Mouse (Mus musculus) MEL (cell line): Measurements from ENCODE around the gene Gstt2. TPM values are rescaled to one million over a fixed set of nuclear protein-coding genes. Genes with fewer than 3 reads are reported as not detected.

Experiments
- DNase-seq: peaks from one replicate; pipeline ENCODE4 v3.0.0; 2011; ENCODE audit warnings: low read depth, low spot score
- H3K27ac ChIP-seq: 2 replicates; pipeline ENCODE4 v1.5.1; 2012; ENCODE audit warnings: low read depth, mild to moderate bottlenecking, control low read depth, low read length, moderate library complexity; ENCODE audit not compliant: control insufficient read depth
- H3K27me3 ChIP-seq, 2 experiments: fragments of 150-350 bp in 1 of 2; sonication (generic) in 1 of 2; 2 replicates each; pipeline ENCODE4 v1.6.1; 2012; ENCODE audit warnings: low read length in 2 of 2, mild to moderate bottlenecking in 2 of 2, improper control_type of control experiment in 1 of 2, moderate library complexity in 1 of 2; ENCODE audit not compliant: insufficient read depth in 2 of 2, control insufficient read depth in 1 of 2
- H3K36me3 ChIP-seq, 2 experiments: 2 replicates each; pipeline ENCODE4 v1.6.1; 2012 to 2014; ENCODE audit warnings: low read length in 2 of 2, improper control_type of control experiment in 1 of 2, inconsistent platforms in 1 of 2, mild to moderate bottlenecking in 1 of 2; ENCODE audit not compliant: insufficient read depth in 2 of 2, control insufficient read depth in 1 of 2
- H3K4me1 ChIP-seq, 2 experiments: fragments of 150-350 bp in 1 of 2; sonication (generic) in 1 of 2; 2 replicates each; pipeline ENCODE4 v1.6.1; 2012; ENCODE audit warnings: low read length in 2 of 2, improper control_type of control experiment in 1 of 2, mild to moderate bottlenecking in 1 of 2; ENCODE audit not compliant: insufficient read depth in 2 of 2, control insufficient read depth in 1 of 2
- H3K4me3 ChIP-seq, 2 experiments: fragments of 150-350 bp in 1 of 2; sonication (generic) in 1 of 2; 2 replicates each; pipeline ENCODE4 v1.5.1; 2012; ENCODE audit warnings: low read depth in 2 of 2, low read length in 2 of 2, mild to moderate bottlenecking in 2 of 2, moderate library complexity in 2 of 2, control low read depth in 1 of 2, improper control_type of control experiment in 1 of 2; ENCODE audit not compliant: control insufficient read depth in 1 of 2, insufficient read depth in 1 of 2
- H3K79me2 ChIP-seq: 2 replicates; pipeline ENCODE4 v1.6.1; 2012; ENCODE audit warnings: mild to moderate bottlenecking, low read length, moderate library complexity; ENCODE audit not compliant: control insufficient read depth, poor library complexity, insufficient read depth
- H3K9ac ChIP-seq: 2 replicates; pipeline ENCODE4 v1.6.1; 2012; ENCODE audit warnings: low read depth, mild to moderate bottlenecking, control low read depth, low read length, moderate library complexity; ENCODE audit not compliant: control insufficient read depth, poor library complexity, severe bottlenecking
- H3K9me3 ChIP-seq: fragments of 150-350 bp; sonication (generic); replicated peaks from 2 replicates; pipeline ENCODE4 v1.6.1; 2012; ENCODE audit warnings: mild to moderate bottlenecking, low read length, improper control_type of control experiment, moderate library complexity; ENCODE audit not compliant: insufficient read depth
- CTCF ChIP-seq, 3 experiments: IDR thresholded peaks in 2 of 3; conservative IDR thresholded peaks in 1 of 3; 2 replicates each; pipeline ENCODE4 v1.5.1; 2011 to 2012; ENCODE audit warnings: low read length in 3 of 3, low read depth in 2 of 3, mild to moderate bottlenecking in 2 of 3, improper control_type of control experiment in 1 of 3, inconsistent platforms in 1 of 3, mixed read lengths in 1 of 3, moderate library complexity in 1 of 3; ENCODE audit not compliant: control insufficient read depth in 1 of 3, insufficient read depth in 1 of 3, poor library complexity in 1 of 3, severe bottlenecking in 1 of 3
- ELF1 ChIP-seq: IDR thresholded peaks from 2 replicates; pipeline ENCODE4 v1.6.1; 2014; ENCODE audit warnings: low read depth, mild to moderate bottlenecking, inconsistent platforms, low read length, improper control_type of control experiment, moderate library complexity
- EP300 ChIP-seq, 2 experiments: IDR thresholded peaks; 2 replicates each; pipeline ENCODE4 v1.6.1; 2011; ENCODE audit warnings: improper control_type of control experiment in 2 of 2, low read length in 2 of 2, low read depth in 1 of 2, mild to moderate bottlenecking in 1 of 2
- GABPA ChIP-seq: IDR thresholded peaks from 2 replicates; pipeline ENCODE4 v1.6.1; 2012; ENCODE audit warnings: low read depth, mild to moderate bottlenecking, inconsistent platforms, low read length, improper control_type of control experiment, moderate library complexity
- HCFC1 ChIP-seq: IDR thresholded peaks from 2 replicates; pipeline ENCODE4 v1.6.1; 2012; ENCODE audit warnings: low read depth, mild to moderate bottlenecking, inconsistent platforms, low read length, improper control_type of control experiment, moderate library complexity
- JUND ChIP-seq: IDR thresholded peaks from 2 replicates; pipeline ENCODE4 v1.6.1; 2011; ENCODE audit warnings: low read depth, mild to moderate bottlenecking, improper control_type of control experiment, low read length
- KAT2A ChIP-seq: conservative IDR thresholded peaks from 2 replicates; pipeline ENCODE4 v1.6.1; 2012; ENCODE audit warnings: low read depth, low read length, improper control_type of control experiment, inconsistent platforms
- MAZ ChIP-seq: IDR thresholded peaks from 2 replicates; pipeline ENCODE4 v1.6.1; 2012; ENCODE audit warnings: low read depth, mild to moderate bottlenecking, inconsistent platforms, low read length, improper control_type of control experiment
- MEF2A ChIP-seq: IDR thresholded peaks from 2 replicates; pipeline ENCODE4 v1.6.1; 2014; ENCODE audit warnings: low read depth, mild to moderate bottlenecking, inconsistent platforms, low read length, improper control_type of control experiment; ENCODE audit not compliant: poor library complexity, insufficient replicate concordance, severe bottlenecking; ENCODE audit errors: extremely low read depth
- MXI1 ChIP-seq: IDR thresholded peaks from 2 replicates; pipeline ENCODE4 v1.6.1; 2011; ENCODE audit warnings: mild to moderate bottlenecking, low read depth, low read length, improper control_type of control experiment
- MYC ChIP-seq: IDR thresholded peaks from 2 replicates; pipeline ENCODE4 v1.6.1; 2011; ENCODE audit warnings: low read depth, mild to moderate bottlenecking, low read length, improper control_type of control experiment, moderate library complexity
- POLR2A ChIP-seq, 2 experiments: IDR thresholded peaks; 2 replicates each; pipeline ENCODE4 v1.6.1; 2011 to 2012; ENCODE audit warnings: low read length in 2 of 2, mild to moderate bottlenecking in 2 of 2, control low read depth in 1 of 2, improper control_type of control experiment in 1 of 2, low read depth in 1 of 2, moderate library complexity in 1 of 2; ENCODE audit not compliant: control insufficient read depth in 1 of 2, insufficient read depth in 1 of 2, poor library complexity in 1 of 2
- POLR2AphosphoS2 ChIP-seq: IDR thresholded peaks from 2 replicates; pipeline ENCODE4 v1.6.1; 2011; ENCODE audit warnings: low read length, improper control_type of control experiment
- RCOR1 ChIP-seq: IDR thresholded peaks from 2 replicates; pipeline ENCODE4 v1.6.1; 2012; ENCODE audit warnings: low read depth, mild to moderate bottlenecking, inconsistent platforms, low read length, improper control_type of control experiment
- SIN3A ChIP-seq: IDR thresholded peaks from 2 replicates; pipeline ENCODE4 v1.6.1; 2012; ENCODE audit warnings: low read length, improper control_type of control experiment, inconsistent platforms
- TCF12 ChIP-seq: IDR thresholded peaks from 2 replicates; pipeline ENCODE4 v1.6.1; 2014; ENCODE audit warnings: low read depth, mild to moderate bottlenecking, inconsistent platforms, low read length, improper control_type of control experiment, moderate library complexity
- UBTF ChIP-seq: IDR thresholded peaks from 2 replicates; pipeline ENCODE4 v1.6.1; 2012; ENCODE audit warnings: low read depth, mild to moderate bottlenecking, inconsistent platforms, low read length, improper control_type of control experiment, moderate library complexity, borderline replicate concordance; ENCODE audit not compliant: insufficient read depth
- ZC3H11A ChIP-seq: IDR thresholded peaks from 2 replicates; pipeline ENCODE4 v1.6.1; 2012; ENCODE audit warnings: low read depth, mild to moderate bottlenecking, inconsistent platforms, low read length, improper control_type of control experiment
- ZMIZ1 ChIP-seq: IDR thresholded peaks from 2 replicates; pipeline ENCODE4 v1.6.1; 2012; ENCODE audit warnings: low read depth, mild to moderate bottlenecking, inconsistent platforms, low read length, improper control_type of control experiment, moderate library complexity
- ZNF384 ChIP-seq: IDR thresholded peaks from 2 replicates; pipeline ENCODE4 v1.6.1; 2012; ENCODE audit warnings: low read depth, mild to moderate bottlenecking, inconsistent platforms, low read length, improper control_type of control experiment
- polyA plus RNA-seq, 2 experiments: library from polyadenylated mRNA; stranded (reverse) in 1 of 2; unstranded in 1 of 2; fragments of >175 nt in 1 of 2; fragments of >200 nt in 1 of 2; gene quantifications; 2 replicates each; pipeline versions ENCODE4 v1.2.1 to v1.2.4; 2012; ENCODE audit warnings: low replicate concordance in 2 of 2, low read depth in 1 of 2; ENCODE audit not compliant: insufficient read length in 2 of 2, insufficient read depth in 1 of 2, missing spikeins in 1 of 2
- total RNA-seq: library from RNA; depleted of rRNA; stranded (reverse); fragments of 300-350 nt; gene quantifications from 2 replicates; pipeline ENCODE4 v1.2.3, GENCODE M21; 2012

The Gstt2 gene
- total and polyA plus RNA-seq, 3 experiments, result 4.3 to 10.9 TPM; not detected in 1

- TF ChIP-seq GABPA, result no peak
- no peak for TF ChIP-seq MXI1
- no peak for TF ChIP-seq SIN3A
- TF ChIP-seq RCOR1, result no peak
- TF ChIP-seq ZNF384, result no peak
- no peak for TF ChIP-seq TCF12
- TF ChIP-seq POLR2A (IDR thresholded peaks at IDR 0.05; ENCODE audit: control insufficient read depth in 1 of 2, insufficient read depth in 1 of 2, low read depth in 1 of 2, low read length in 2 of 2, poor library complexity in 1 of 2), result no peak
- TF ChIP-seq MAZ, result no peak
- TF ChIP-seq MEF2A, result no peak
- no peak for TF ChIP-seq ZC3H11A
- no peak for TF ChIP-seq ZMIZ1
- TF ChIP-seq, all 39 proteins: peak for 0
- no peak overlapping the region for H3K27ac ChIP-seq
- no peaks in the 10 kb centered on the region for H3K4me1 ChIP-seq
- no peak for DNase-seq
- H3K36me3 ChIP-seq, result no peaks in the 10 kb centered on the region
- H3K79me2 ChIP-seq, result no peaks in the 10 kb centered on the region
- H3K9ac ChIP-seq, result no peak overlapping the region
- H3K27me3 ChIP-seq, result no peaks in the 10 kb centered on the region
- H3K9me3 ChIP-seq, result no peaks in the 10 kb centered on the region
- H3K4me3 ChIP-seq, result no peak overlapping the region
These were observed 43.8 kb upstream of the Gstt2 start for GRCm38 (mm10) chr10:75880771-75881577.

- Histone ChIP-seq H3K27ac (no peak overlapping the region), H3K9me3 (no peaks in the 10 kb centered on the region), H3K27me3 (no peaks in the 10 kb centered on the region; a peak in 1 of 4 replicates), H3K36me3 (no peaks in the 10 kb centered on the region), H3K4me3 (no peak overlapping the region), H3K4me1 (no peaks in the 10 kb centered on the region), H3K9ac (no peak overlapping the region), H3K79me2 (no peaks in the 10 kb centered on the region)
- DNase-seq, result no peak
- no peak for TF ChIP-seq TCF12
- no peak for TF ChIP-seq HCFC1
- TF ChIP-seq MYC, result no peak
- no peak for TF ChIP-seq MEF2A
- TF ChIP-seq CTCF (IDR thresholded peaks at IDR 0.05 in 2 of 3, conservative IDR thresholded peaks at IDR 0.05 in 1 of 3; ENCODE audit: control insufficient read depth in 1 of 3, insufficient read depth in 1 of 3, low read depth in 2 of 3, low read length in 3 of 3, poor library complexity in 1 of 3, severe bottlenecking in 1 of 3), result no peak
- TF ChIP-seq UBTF, result no peak
- no peak for TF ChIP-seq ELF1
- TF ChIP-seq JUND, result no peak
- no peak for TF ChIP-seq MAZ
- TF ChIP-seq EP300 (IDR thresholded peaks at IDR 0.05; ENCODE audit: low read depth in 1 of 2, low read length in 2 of 2), result no peak
- no peak for TF ChIP-seq GABPA
- TF ChIP-seq ZMIZ1, result no peak
- no peak for TF ChIP-seq POLR2AphosphoS2
- TF ChIP-seq KAT2A, result no peak
- no peak for TF ChIP-seq POLR2A (IDR thresholded peaks at IDR 0.05; ENCODE audit: control insufficient read depth in 1 of 2, insufficient read depth in 1 of 2, low read depth in 1 of 2, low read length in 2 of 2, poor library complexity in 1 of 2)
- no peak for TF ChIP-seq MXI1
- TF ChIP-seq ZNF384, result no peak
These were observed 43.1 kb upstream of the Gstt2 start for GRCm38 (mm10) chr10:75880351-75880750.
